Mouse (Mus musculus) forebrain, embryonic 13.5 days (tissue): ENCODE measurements around the gene Cables2. TPM values are rescaled to one million over a fixed set of nuclear protein-coding genes. Genes with fewer than 3 reads are reported as not detected.

Experiments
- ATAC-seq: fragments of 200-750 bp; cut with Nextera tagmentation; 2 replicates; pipeline ENCODE4 v1.8.0; 2017
- H3K27ac ChIP-seq: fragments of 300-500 bp; sonication (generic); 2 replicates; pipeline ENCODE4 v1.5.1; 2015; ENCODE audit warnings: inconsistent platforms, mild to moderate bottlenecking, moderate library complexity
- H3K27me3 ChIP-seq: fragments of 300-500 bp; sonication (generic); 2 replicates; pipeline ENCODE4 v1.6.1; 2015; ENCODE audit warnings: mild to moderate bottlenecking, inconsistent platforms
- H3K36me3 ChIP-seq: fragments of 300-500 bp; sonication (generic); 2 replicates; pipeline ENCODE4 v1.6.1; 2015; ENCODE audit warnings: mild to moderate bottlenecking, inconsistent platforms; ENCODE audit not compliant: poor library complexity, severe bottlenecking
- H3K4me1 ChIP-seq: fragments of 300-500 bp; sonication (generic); 2 replicates; pipeline ENCODE4 v1.6.1; 2015; ENCODE audit warnings: inconsistent platforms
- H3K4me2 ChIP-seq: fragments of 300-500 bp; sonication (generic); 2 replicates; pipeline ENCODE4 v1.6.1; 2015; ENCODE audit warnings: inconsistent platforms, mild to moderate bottlenecking, moderate library complexity
- H3K4me3 ChIP-seq: fragments of 300-500 bp; sonication (generic); 2 replicates; pipeline ENCODE4 v1.5.1; 2015; ENCODE audit warnings: mild to moderate bottlenecking, inconsistent platforms
- H3K9ac ChIP-seq: fragments of 300-500 bp; sonication (generic); 2 replicates; pipeline ENCODE4 v1.6.1; 2015; ENCODE audit warnings: mild to moderate bottlenecking, inconsistent platforms
- H3K9me3 ChIP-seq: fragments of 300-500 bp; sonication (generic); replicated peaks from 2 replicates; pipeline ENCODE4 v1.6.1; 2016; ENCODE audit warnings: inconsistent platforms
- WGBS: fragments of 180-500 bp; shearing (Covaris S2); methylation state at CpG from one replicate; pipeline ENCODE4 v1.1.7; 2015; 5-methylcytosine and 5-hydroxymethylcytosine counted together
- polyA plus RNA-seq: library from polyadenylated mRNA; unstranded; fragments of >200 nt; fragmentation: Nextera tagmentation; extraction: Ambion mirVana; gene quantifications from 2 replicates; pipeline ENCODE4 v1.2.1, GENCODE M21; 2015

Gene Cables2
- polyA plus RNA-seq, 1 experiment from 2014 or later, result 11.0 TPM

GRCm38 (mm10) chr2:180228592-180228991, 44.7 kb downstream of the Cables2 start:
- no peak overlapping the region for H3K4me3 ChIP-seq
- H3K4me1 ChIP-seq, result peaks cover 35% of the 10 kb centered on the region
- no peak overlapping the region for H3K27ac ChIP-seq
- H3K4me2 ChIP-seq, result no peak overlapping the region
- no peaks in the 10 kb centered on the region for H3K9me3 ChIP-seq
- 0 out of 2 replicates have a peak overlapping the region, but pooled peaks have one; percentile 37 for H3K9ac ChIP-seq
- no peaks in the 10 kb centered on the region for H3K36me3 ChIP-seq
- no peak for ATAC-seq
- peaks cover 32% of the 10 kb centered on the region for H3K27me3 ChIP-seq
- WGBS, result 70% methylated on average over 7 of the region's 7 CpGs

- peaks cover 35% of the 10 kb centered on the region for H3K27me3 ChIP-seq
- no peaks in the 10 kb centered on the region for H3K9me3 ChIP-seq
- peaks cover 35% of the 10 kb centered on the region for H3K4me1 ChIP-seq
- peak overlapping the region; percentile 40 for H3K4me2 ChIP-seq
- H3K36me3 ChIP-seq, result no peaks in the 10 kb centered on the region
- H3K4me3 ChIP-seq, result no peak overlapping the region
- ATAC-seq, result no peak
- H3K9ac ChIP-seq, result 0 out of 2 replicates have a peak overlapping the region, but pooled peaks have one; percentile 37
- H3K27ac ChIP-seq, result no peak overlapping the region
- WGBS, result 55% methylated on average over 6 of the region's 6 CpGs
Measured at GRCm38 (mm10) chr2:180228060-180228458, 45.2 kb downstream of the Cables2 start.

- WGBS, result 1% methylated on average over 21 of the region's 21 CpGs
Measured at GRCm38 (mm10) chr2:180227262-180228059, 45.8 kb downstream of the Cables2 start.

GRCm38 (mm10) chr2:180225762-180226378, 47.4 kb downstream of the Cables2 start, which contains the start of gene Lama5:
Gene Lama5, minus strand, starts transcription at chr2:180225859.
- H3K27ac ChIP-seq, result no peak within 1 kb of the TSS
- under 1% methylated on average over 31 of the region's 37 CpGs for WGBS
- peak; percentile 70 for ATAC-seq
- peak within 1 kb of the TSS; percentile 63 for H3K4me3 ChIP-seq
- H3K9me3 ChIP-seq, result no peaks in the 10 kb centered on the region
- H3K27me3 ChIP-seq, result peaks cover 38% of the 10 kb centered on the region
- peaks cover 44% of the 10 kb centered on the region for H3K4me1 ChIP-seq
- H3K36me3 ChIP-seq, result no peaks in the 10 kb centered on the region
- peak within 1 kb of the TSS; percentile 99 for H3K4me2 ChIP-seq
- H3K9ac ChIP-seq, result peak within 1 kb of the TSS; percentile 71

More at GRCm38 (mm10) chr2:180227262-180228059, 45.8 kb downstream of the Cables2 start:
- peak overlapping the region; percentile 40 for H3K4me2 ChIP-seq
- peak; percentile 68 for ATAC-seq
- no peaks in the 10 kb centered on the region for H3K36me3 ChIP-seq
- no peaks in the 10 kb centered on the region for H3K9me3 ChIP-seq
- H3K4me1 ChIP-seq, result peaks cover 37% of the 10 kb centered on the region
- peaks cover 38% of the 10 kb centered on the region for H3K27me3 ChIP-seq
- peak overlapping the region; percentile 6; the same call in 1 of the 2 replicates for H3K4me3 ChIP-seq
- H3K9ac ChIP-seq, result peak overlapping the region; percentile 37; the same call in 1 of the 2 replicates
- 0 out of 2 replicates have a peak overlapping the region, but pooled peaks have one; percentile 10 for H3K27ac ChIP-seq

- under 1% methylated on average over 52 of the region's 55 CpGs for WGBS
- H3K36me3 ChIP-seq, result no peaks in the 10 kb centered on the region
- H3K4me1 ChIP-seq, result peaks cover 44% of the 10 kb centered on the region
- H3K4me3 ChIP-seq, result peak overlapping the region; percentile 63
- peak; percentile 22 for ATAC-seq
- no peak overlapping the region for H3K27ac ChIP-seq
- peak overlapping the region; percentile 71 for H3K9ac ChIP-seq
- peaks cover 38% of the 10 kb centered on the region for H3K27me3 ChIP-seq
- H3K4me2 ChIP-seq, result peak overlapping the region; percentile 99
- no peaks in the 10 kb centered on the region for H3K9me3 ChIP-seq
Measured at GRCm38 (mm10) chr2:180225044-180225761, 48.1 kb downstream of the Cables2 start.

GRCm38 (mm10) chr2:180224647-180225043, 48.7 kb downstream of the Cables2 start:
- no peak for ATAC-seq
- H3K27me3 ChIP-seq, result peaks cover 38% of the 10 kb centered on the region
- WGBS, result under 1% methylated on average over 12 of the region's 13 CpGs
- H3K9me3 ChIP-seq, result no peaks in the 10 kb centered on the region
- H3K4me3 ChIP-seq, result peak overlapping the region; percentile 63
- peak overlapping the region; percentile 99 for H3K4me2 ChIP-seq
- no peak overlapping the region for H3K27ac ChIP-seq
- no peaks in the 10 kb centered on the region for H3K36me3 ChIP-seq
- peaks cover 45% of the 10 kb centered on the region for H3K4me1 ChIP-seq
- peak overlapping the region; percentile 71; the same call in 1 of the 2 replicates for H3K9ac ChIP-seq

- no peak overlapping the region for H3K4me3 ChIP-seq
- no peak overlapping the region for H3K27ac ChIP-seq
- 10% methylated on average over 6 of the region's 6 CpGs for WGBS
- no peaks in the 10 kb centered on the region for H3K9me3 ChIP-seq
- peaks cover 46% of the 10 kb centered on the region for H3K4me1 ChIP-seq
- H3K27me3 ChIP-seq, result peaks cover 36% of the 10 kb centered on the region
- H3K9ac ChIP-seq, result no peak overlapping the region
- H3K4me2 ChIP-seq, result no peak overlapping the region
- 0 out of 2 replicates have a peak, but pooled peaks have one; percentile 7 for ATAC-seq
- no peaks in the 10 kb centered on the region for H3K36me3 ChIP-seq
Measured at GRCm38 (mm10) chr2:180222250-180222649, 51.0 kb downstream of the Cables2 start.

GRCm38 (mm10) chr2:180221051-180221450, 52.2 kb downstream of the Cables2 start:
- Histone ChIP-seq H3K9me3 (no peaks in the 10 kb centered on the region), H3K4me1 (peaks cover 41% of the 10 kb centered on the region), H3K4me2 (no peak overlapping the region), H3K27ac (no peak overlapping the region), H3K9ac (no peak overlapping the region), H3K36me3 (no peaks in the 10 kb centered on the region), H3K27me3 (peaks cover 27% of the 10 kb centered on the region), H3K4me3 (no peak overlapping the region)
- WGBS, result 94% methylated on average over 9 of the region's 9 CpGs
- no peak for ATAC-seq

- Histone ChIP-seq H3K4me1 (peaks cover 35% of the 10 kb centered on the region), H3K4me2 (no peak overlapping the region), H3K27ac (no peak overlapping the region), H3K9me3 (no peaks in the 10 kb centered on the region), H3K9ac (no peak overlapping the region), H3K4me3 (no peak overlapping the region), H3K27me3 (peaks cover 19% of the 10 kb centered on the region), H3K36me3 (no peaks in the 10 kb centered on the region)
- WGBS, result 82% methylated on average over 9 of the region's 9 CpGs
- ATAC-seq, result no peak
Measured at GRCm38 (mm10) chr2:180220165-180220564, 53.1 kb downstream of the Cables2 start.

- H3K4me2 ChIP-seq, result no peak overlapping the region
- peaks cover 11% of the 10 kb centered on the region for H3K27me3 ChIP-seq
- H3K9ac ChIP-seq, result no peak overlapping the region
- no peak for ATAC-seq
- H3K9me3 ChIP-seq, result no peaks in the 10 kb centered on the region
- H3K4me3 ChIP-seq, result no peak overlapping the region
- WGBS, result 84% methylated on average over 15 of the region's 15 CpGs
- H3K4me1 ChIP-seq, result peaks cover 30% of the 10 kb centered on the region
- no peaks in the 10 kb centered on the region for H3K36me3 ChIP-seq
- H3K27ac ChIP-seq, result peak overlapping the region; percentile 31; the same call in 1 of the 2 replicates
Measured at GRCm38 (mm10) chr2:180219145-180219943, 54.0 kb downstream of the Cables2 start.

GRCm38 (mm10) chr2:180218677-180219076, 54.6 kb downstream of the Cables2 start:
- no peak for ATAC-seq
- H3K4me2 ChIP-seq, result no peak overlapping the region
- 24% methylated on average over 5 of the region's 5 CpGs for WGBS
- peaks cover 30% of the 10 kb centered on the region for H3K4me1 ChIP-seq
- no peaks in the 10 kb centered on the region for H3K36me3 ChIP-seq
- H3K4me3 ChIP-seq, result no peak overlapping the region
- H3K9ac ChIP-seq, result no peak overlapping the region
- peak overlapping the region; percentile 31 for H3K27ac ChIP-seq
- H3K9me3 ChIP-seq, result no peaks in the 10 kb centered on the region
- peaks cover 7% of the 10 kb centered on the region; the same call in 1 of the 2 replicates for H3K27me3 ChIP-seq
